Mouse (Mus musculus) layer of hippocampus, adult 2 months (tissue): ENCODE data around the gene Rpl36-ps4. TPM values are rescaled to one million over a fixed set of nuclear protein-coding genes. Genes with fewer than 3 reads are reported as not detected.

Experiments used
- DNase-seq, 2 experiments: peaks; one replicate each; pipeline ENCODE4 v3.0.0; 2022; ENCODE audit warnings: low spot score in 2 of 2
- H3K27ac ChIP-seq: fragments of 200-600 bp; 2 replicates; pipeline ENCODE4 v1.8.1; 2022
- H3K4me3 ChIP-seq: fragments of 200-600 bp; 2 replicates; pipeline ENCODE4 v1.8.1; 2022; ENCODE audit warnings: mild to moderate bottlenecking
- CTCF ChIP-seq: fragments of 200-600 bp; conservative IDR thresholded peaks from 2 replicates; pipeline ENCODE4 v1.8.1; 2022; ENCODE audit warnings: antibody characterized with exemption, mild to moderate bottlenecking, moderate library complexity
- long read RNA-seq, 2 experiments: library from polyadenylated mRNA; stranded (forward); transcript quantifications; one replicate each; pipeline ENCODE4 v2.0.0; 2021; ENCODE audit warnings: borderline mapping rate in 2 of 2
- total RNA-seq, 2 experiments: library from RNA; stranded (reverse); gene quantifications; 2 replicates each; pipeline ENCODE4 v1.2.3; 2021

Rpl36-ps4 gene
- total RNA-seq: not detected
- long read RNA-seq, experiment 1: 0 reads
- long read RNA-seq, experiment 2: 0 reads

- Histone ChIP-seq H3K27ac (no peak within 1 kb of the TSS), H3K4me3 (no peak within 1 kb of the TSS)
- no peak for TF ChIP-seq CTCF
- no peak for DNase-seq
These were observed at the start of gene Rpl36-ps4 for GRCm38 (mm10) chr17:87920677-87921076. TSS of gene Rpl36-ps4 (plus strand) at chr17:87920977.

- TF ChIP-seq CTCF: no peak
- no peak for DNase-seq
- H3K4me3 ChIP-seq: no peak overlapping the region
- no peak overlapping the region for H3K27ac ChIP-seq
These were observed 49.2 kb upstream of the Rpl36-ps4 start for GRCm38 (mm10) chr17:87871461-87872126.

- no peak for DNase-seq
- Histone ChIP-seq H3K27ac (no peak overlapping the region), H3K4me3 (no peak overlapping the region)
- TF ChIP-seq CTCF: no peak
These were observed 48.5 kb upstream of the Rpl36-ps4 start for GRCm38 (mm10) chr17:87872286-87872685.

GRCm38 (mm10) chr17:87873456-87873855 is 47.3 kb upstream of the Rpl36-ps4 start:
- DNase-seq: no peak
- TF ChIP-seq CTCF: no peak
- Histone ChIP-seq H3K4me3 (no peak overlapping the region), H3K27ac (no peak overlapping the region)

GRCm38 (mm10) chr17:87873943-87874342 is 46.8 kb upstream of the Rpl36-ps4 start:
- DNase-seq: no peak
- H3K4me3 ChIP-seq: no peak overlapping the region
- TF ChIP-seq CTCF: no peak
- H3K27ac ChIP-seq: no peak overlapping the region

GRCm38 (mm10) chr17:87875346-87875920 is 45.3 kb upstream of the Rpl36-ps4 start:
- TF ChIP-seq CTCF: no peak

GRCm38 (mm10) chr17:87876295-87877000 is 44.3 kb upstream of the Rpl36-ps4 start:
- no peak for TF ChIP-seq CTCF
- Histone ChIP-seq H3K4me3 (no peak overlapping the region), H3K27ac (peak overlapping the region; percentile 72; the same call in 1 of the 2 replicates)
- DNase-seq: no peak

More at GRCm38 (mm10) chr17:87875346-87875920, 45.3 kb upstream of the Rpl36-ps4 start:
- no peak for DNase-seq
- 0 out of 2 replicates have a peak overlapping the region, but pooled peaks have one; percentile 10 for H3K27ac ChIP-seq
- H3K4me3 ChIP-seq: no peak overlapping the region

GRCm38 (mm10) chr17:87877207-87878073 is 43.3 kb upstream of the Rpl36-ps4 start:
- H3K4me3 ChIP-seq: no peak overlapping the region
- H3K27ac ChIP-seq: peak overlapping the region; percentile 72
- peak; percentile 36 to 61 for DNase-seq
- peak; percentile 85 for TF ChIP-seq CTCF

GRCm38 (mm10) chr17:87878556-87879483 is 42.0 kb upstream of the Rpl36-ps4 start:
- no peak for TF ChIP-seq CTCF
- Histone ChIP-seq H3K4me3 (no peak overlapping the region), H3K27ac (no peak overlapping the region)
- no peak for DNase-seq

GRCm38 (mm10) chr17:87879484-87880225 is 41.1 kb upstream of the Rpl36-ps4 start:
- no peak overlapping the region for H3K4me3 ChIP-seq
- no peak for TF ChIP-seq CTCF
- H3K27ac ChIP-seq: no peak overlapping the region
- DNase-seq: no peak

- peak; percentile 81 for TF ChIP-seq CTCF
- no peak overlapping the region for H3K4me3 ChIP-seq
- no peak overlapping the region for H3K27ac ChIP-seq
- DNase-seq: no peak
These were observed 38.2 kb upstream of the Rpl36-ps4 start for GRCm38 (mm10) chr17:87882594-87882993.
